Mouse (Mus musculus): ENCODE measurements around the gene Slc9a9.

Slc9a9 gene

DNA sequence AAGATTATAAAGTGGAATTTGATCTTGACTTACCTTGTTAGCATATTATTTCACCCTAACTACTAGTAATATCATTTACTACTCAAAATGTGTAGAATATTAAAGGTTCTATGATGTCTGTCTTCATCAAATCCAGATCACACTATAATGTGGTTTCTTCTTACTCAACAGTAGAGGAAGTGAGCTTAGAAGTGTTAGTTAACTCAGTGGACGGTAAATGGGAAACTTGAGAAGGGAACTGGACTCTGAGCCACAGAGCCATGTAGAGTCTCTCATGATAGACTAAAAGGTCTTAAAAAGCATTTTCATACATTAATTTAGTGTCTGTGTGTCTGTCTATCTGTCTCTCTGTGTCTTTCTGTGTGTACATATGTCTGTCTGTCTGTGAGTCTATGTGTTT lies 64.6 kb downstream of the Slc9a9 start:
- no peak for DNase-seq

DNA sequence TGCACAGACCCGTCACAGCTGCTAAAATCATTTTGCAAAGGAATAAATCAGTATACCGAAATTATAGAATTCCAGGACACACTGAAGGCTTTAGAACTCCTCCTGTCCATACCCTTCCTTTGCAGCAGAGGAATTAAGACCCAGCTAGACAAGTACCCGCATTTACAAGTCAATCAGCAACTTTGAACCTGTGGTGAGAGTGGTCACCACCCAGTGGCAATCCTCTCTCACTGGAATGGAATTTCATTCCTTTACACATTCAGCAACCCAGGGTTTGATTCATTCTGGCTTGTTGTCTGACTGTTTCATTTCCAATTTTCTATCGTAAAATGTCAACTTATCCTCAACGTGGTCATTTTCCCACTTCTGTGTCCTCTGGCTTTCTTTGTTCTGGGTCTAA lies 67.5 kb downstream of the Slc9a9 start:
- no peak for DNase-seq

DNA sequence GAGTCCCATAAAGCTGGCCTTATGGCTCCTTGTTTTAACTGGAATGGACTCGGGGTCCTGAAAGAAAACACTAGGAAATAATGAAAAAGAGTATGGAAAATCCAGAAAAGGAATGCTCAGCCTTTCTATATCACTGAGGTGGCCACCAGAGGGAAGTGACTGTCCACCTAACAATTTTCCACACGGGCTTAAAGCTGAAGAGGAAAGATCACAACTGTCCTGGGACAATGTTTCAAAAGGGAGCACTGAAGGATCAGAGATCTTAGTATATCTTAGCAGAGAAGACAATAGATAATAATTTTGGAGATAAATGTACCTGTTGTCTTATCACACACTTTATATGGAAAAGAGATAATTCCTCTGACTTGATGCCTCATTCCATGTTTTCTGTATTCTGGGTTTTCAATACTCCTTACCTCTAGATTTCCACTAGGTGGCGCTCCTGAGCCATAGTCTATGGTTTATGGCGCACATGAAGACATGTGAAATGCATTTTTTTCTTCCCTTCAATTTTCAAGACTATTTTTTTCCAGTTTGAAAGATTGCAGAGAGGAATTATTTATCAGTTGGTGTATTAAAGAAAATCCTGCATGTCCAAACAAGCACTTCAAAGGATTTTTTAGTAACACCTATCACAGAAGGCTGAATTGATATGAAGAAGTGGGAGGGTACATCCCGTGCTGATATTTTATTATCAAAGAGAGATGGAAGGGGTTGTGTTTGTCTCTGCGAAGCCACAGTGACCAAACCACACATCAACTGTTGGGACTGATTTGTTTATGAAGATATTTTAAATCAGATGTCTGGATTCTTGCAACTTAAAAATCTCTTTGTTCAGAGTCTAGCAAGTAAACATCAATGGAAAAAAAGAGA lies 69.1 kb downstream of the Slc9a9 start:
- DNase-seq, result peak; percentile 50 to 79

DNA sequence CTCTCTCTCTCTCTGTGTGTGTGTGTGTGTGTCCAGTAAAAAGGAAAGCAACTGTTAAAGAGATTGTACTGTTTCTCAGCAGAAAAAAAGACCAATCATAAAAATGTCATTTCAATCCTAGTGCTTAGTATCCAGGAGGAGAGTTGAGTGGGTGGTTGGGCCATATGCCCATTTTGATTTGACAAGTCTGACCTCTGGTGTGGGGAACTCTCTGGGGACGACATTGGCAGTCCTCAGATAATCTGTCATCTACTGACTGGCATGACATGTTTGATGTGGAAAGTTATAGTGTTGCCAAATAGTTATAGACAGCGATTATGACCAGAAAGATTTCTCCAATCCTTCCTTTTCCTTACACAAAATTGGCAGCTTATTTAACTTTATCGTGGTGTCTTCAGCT lies 71.1 kb downstream of the Slc9a9 start:
- DNase-seq, result no peak

DNA sequence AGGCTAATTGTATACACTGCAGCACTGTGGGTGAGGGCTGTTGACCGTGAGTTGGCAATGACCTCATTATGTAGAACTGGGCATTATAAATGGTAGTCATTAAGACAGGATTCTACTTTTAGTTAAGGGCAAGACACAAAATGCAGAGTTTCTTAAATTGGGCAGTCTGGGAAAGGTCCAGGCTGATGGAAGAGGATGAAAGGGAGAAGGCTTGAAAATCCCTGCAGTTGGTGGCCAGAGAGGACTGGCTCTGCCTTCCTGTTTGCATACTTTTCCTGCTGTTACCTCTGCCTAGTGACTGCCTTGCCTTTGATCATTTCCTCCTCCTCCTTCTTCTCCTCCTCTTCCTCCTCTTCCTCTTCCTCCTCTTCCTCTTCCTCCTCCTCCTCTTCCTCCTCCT lies 73.6 kb downstream of the Slc9a9 start:
- no peak for DNase-seq

DNA sequence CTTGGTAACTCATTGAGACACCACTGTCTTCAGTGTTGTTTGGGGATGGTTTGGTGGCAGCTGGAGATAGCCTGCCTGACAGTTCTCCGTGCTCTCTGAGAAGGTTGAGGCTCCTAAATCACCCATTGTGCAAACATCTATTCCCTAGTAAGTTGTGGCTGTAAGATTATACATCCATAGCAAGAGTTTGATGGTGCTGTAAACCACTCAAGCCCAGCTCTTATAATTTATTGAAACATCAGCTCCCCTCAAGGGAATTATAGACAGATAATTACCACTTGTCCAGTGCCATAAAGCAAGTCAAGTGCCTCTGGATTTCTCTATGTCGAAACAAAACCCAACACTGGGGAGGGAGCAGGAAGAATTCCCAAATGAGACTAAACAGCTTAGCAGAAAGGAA lies 78.8 kb downstream of the Slc9a9 start:
- no peak for DNase-seq

DNA sequence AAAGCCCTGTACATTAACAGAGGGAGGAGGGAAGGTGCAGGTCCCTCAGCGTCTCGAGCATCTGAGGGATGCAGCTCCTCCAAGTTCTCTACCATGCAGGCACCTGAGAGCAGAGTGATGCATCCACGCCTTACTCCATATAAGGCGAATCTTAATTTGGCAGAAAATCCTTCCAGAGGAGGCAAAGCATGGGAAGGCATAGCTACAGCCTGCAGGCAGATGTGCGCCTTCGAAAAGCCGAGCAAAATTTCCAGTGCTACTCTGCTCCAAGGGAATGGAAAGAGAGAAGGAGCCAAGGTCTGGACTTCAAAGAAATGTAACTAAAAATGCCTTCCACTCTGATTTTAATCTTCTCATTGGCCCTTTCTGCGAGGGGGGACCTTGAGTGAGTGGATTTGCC lies 80.5 kb downstream of the Slc9a9 start:
- DNase-seq, result no peak

DNA sequence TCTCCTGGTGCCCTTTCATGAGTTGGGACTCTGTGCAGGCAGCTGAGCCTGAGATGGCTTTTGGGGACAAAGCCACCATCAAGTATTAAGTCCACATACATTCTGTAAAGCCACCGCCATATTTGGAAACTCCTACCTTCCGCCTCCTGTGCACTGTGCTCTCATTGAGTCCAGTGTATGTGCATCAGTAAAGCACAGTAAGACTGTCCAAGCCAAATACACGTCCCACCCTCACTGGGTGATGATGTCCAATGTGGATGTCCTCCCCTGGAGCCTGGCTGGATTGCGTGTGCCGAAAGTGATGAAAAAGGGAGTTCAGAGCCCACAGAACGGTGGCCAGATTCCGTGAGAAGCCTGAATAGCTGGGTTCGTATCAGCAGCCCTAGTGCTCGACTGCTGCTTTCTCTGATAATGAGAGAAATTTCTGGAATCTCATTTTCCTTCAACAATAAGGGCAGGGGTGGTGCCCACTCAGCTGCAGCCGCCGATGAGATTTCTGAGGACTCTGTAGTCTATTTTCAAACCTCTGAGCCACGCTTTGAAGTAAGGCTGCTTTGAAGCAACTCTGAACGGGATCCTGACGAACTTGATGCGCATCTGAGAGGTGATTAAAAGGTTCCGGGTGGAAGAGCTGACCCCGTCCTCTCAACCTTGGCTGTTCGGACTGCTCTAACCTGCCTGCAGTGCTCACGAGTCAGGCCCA lies 81.4 kb downstream of the Slc9a9 start:
- no peak for DNase-seq

DNA sequence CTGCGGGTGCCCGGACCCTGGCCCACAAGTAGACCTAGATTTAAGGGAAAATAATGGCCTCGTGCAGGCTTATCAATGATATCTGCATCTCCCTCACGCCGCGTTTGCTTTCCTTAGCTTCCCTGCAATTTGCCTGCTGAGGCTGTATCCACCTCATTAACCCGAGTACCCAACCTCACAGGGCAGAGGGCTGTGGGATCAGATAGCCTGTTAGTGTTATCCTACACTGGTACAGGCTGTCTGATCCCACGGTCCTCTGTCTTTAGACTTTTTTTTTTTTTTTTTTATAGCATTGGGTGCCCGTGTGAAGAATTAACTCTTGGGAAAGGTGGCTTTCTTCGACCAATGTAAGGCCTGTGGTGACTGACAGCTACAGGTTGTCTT lies 81.9 kb downstream of the Slc9a9 start:
- no peak for DNase-seq

DNA sequence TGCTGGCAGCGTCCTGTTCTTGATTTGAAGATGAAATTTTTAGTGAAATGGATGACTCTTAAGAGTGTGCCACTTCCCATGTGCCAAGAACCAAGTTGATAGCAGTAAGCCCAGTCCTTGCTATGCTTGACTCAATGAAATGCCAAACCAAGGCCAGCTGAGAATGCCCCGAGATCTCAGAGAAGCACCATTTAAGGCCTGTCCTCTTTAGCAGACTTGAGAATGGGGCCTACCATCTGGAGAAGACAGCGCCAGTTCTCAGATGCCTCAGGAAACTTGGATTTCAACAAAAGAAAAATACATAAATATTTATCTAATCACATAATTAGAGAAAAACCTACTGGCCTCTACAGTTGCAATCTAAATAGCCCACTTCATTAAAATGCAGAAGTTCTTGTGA lies 82.4 kb downstream of the Slc9a9 start:
- DNase-seq, result no peak

DNA sequence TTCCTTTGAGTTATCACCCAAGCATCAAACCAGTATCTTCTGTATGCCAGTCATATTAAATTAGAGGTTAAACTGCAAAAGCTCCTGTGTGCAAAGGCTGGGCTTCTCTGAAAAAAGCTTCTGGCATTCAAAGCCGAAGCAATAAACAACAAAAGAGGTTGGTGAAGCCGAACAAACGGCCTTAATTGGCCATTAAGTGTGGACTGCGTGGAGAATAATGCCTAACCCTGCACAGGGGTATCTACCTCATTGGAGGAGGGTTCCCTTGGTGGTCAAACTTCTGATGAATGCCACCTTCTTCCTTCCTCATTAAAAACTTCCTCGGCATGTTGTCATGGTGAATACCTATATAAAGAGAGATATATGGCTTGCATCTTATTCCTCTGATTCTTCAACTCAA lies 90.2 kb downstream of the Slc9a9 start:
- DNase-seq, result no peak

DNA sequence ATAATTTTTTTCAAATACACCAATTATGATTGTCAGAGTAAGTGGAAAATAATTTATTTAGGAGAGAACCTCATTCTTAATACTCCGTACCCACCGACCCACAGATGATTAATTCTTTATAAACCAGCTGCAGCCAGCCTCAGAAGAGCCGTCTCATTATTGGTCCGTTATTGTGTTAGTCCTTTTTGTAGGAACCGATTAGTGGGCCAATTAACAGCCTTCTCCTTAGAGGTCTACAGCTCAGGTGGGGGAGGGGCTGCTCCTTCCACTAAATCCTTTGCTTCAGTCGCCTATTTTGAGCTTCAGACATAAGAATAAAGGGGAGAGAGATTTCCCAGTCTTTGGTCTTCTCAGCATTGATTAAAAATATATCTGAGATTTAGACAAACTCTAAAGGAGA lies 98.4 kb downstream of the Slc9a9 start:
- no peak for DNase-seq

DNA sequence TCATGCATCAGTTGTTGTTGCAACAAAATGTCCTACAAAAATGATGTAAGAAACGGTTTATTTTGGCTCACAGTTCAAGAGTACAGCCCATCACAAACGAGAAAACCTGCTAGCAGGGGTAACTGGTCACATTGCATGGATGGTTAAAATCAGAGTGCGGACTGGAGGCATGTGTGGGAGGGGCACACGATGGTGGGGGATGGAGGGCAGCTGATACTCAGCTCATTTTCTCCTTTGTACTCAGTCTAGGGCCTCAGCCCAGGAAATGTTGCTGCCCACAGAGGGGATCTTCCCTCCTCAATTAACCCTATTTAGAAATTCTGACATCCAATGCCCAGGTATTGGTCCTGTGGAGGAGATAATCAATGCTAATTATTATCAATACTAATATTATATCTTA lies 98.8 kb downstream of the Slc9a9 start:
- DNase-seq, result no peak

DNA sequence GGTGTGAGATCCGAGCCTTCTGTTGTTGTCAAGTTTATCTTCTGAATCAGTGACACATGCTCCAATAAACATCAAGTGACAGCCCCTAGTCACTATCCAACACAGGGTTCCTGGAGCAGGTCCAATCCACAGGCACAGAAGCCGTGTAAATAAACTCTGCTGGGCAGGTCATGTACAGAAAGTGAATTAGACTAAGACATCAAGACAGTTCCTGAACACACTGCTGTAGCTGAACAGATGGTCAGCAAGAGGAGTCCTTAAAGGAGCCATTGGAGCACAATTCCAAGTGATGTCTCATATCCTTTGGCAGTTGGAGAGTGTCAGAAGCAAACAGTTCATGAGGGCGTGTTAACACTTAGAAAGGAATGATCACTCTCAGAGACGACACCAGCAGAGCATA lies 103.6 kb downstream of the Slc9a9 start:
- no peak for DNase-seq

DNA sequence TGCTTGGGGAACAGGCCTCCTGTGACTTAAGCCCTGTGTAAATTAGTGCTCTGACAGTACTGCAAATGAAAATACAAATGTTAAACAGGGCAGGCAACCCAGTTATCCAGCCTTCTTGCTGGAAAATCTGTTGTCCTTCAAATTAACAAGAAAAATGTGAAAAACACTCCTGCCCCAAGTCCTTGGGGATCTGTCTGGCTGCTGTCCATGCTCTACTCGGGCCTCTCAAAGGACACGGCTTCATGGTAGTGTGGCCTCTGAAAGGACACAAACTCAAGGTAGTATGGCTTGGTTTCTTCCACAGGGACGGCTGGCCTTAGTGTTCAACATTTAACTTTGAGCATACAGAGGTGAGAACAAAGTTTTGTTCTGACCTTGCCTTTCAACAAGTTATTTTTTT lies 118.6 kb downstream of the Slc9a9 start:
- no peak for DNase-seq

DNA sequence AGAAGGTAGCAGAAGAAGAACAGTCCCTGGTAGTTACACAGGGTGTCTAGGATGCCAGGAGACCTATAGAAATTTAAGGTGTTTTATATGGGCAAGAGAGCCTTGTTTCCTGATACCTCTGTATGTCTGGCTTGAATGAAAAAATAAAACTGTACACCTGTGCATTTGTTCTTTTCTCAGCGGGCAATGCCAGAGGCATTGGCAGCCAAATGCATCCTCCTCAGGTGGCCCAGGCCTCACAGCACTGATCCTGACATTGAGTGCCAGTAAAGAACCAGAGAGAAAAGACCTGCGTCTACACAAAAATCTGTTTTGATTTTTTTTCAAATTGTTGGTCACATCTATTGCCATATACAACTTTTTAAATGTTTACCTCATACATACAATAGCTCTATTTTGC lies 121.3 kb downstream of the Slc9a9 start:
- no peak for DNase-seq

DNA sequence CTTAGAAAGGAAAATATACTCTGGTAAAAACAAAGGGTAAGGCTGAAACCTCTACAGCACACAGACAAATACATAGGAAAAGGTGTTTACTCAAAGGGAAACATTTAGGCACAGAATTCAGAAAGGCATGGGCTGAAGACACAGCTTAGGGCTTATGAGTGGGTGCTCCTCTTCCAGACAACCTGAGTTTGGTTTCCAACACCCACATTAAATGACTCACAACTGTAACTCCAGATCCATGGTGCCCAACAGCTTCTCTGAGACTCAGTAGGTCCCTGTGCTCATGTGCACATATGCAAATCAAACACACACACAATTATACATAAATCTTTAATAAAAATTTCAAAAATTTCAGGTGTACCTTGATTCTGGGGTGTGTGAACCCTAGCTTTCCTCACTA lies 133.4 kb downstream of the Slc9a9 start:
- DNase-seq, result no peak

DNA sequence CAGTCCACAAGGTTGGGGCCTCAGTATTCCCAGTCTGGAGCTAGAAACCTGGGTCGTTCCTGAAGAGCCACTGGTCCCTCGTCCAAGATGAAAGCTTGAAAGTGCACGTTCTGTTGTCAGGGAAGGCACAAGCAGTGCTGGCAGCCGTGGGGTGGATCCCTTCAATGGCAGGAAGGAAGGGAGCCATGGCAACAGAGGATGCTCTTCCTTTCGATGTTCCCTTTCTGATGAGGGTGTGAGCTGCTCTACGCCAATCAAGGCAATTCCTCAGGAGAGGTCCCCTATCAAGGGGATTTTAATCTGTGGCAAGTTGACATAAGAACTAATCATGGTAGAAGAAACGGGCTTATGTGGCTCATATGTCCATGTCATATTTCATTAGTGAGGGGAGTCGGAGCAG lies 135.8 kb downstream of the Slc9a9 start:
- peak in 1 of 2 experiments; percentile 41 for DNase-seq

DNA sequence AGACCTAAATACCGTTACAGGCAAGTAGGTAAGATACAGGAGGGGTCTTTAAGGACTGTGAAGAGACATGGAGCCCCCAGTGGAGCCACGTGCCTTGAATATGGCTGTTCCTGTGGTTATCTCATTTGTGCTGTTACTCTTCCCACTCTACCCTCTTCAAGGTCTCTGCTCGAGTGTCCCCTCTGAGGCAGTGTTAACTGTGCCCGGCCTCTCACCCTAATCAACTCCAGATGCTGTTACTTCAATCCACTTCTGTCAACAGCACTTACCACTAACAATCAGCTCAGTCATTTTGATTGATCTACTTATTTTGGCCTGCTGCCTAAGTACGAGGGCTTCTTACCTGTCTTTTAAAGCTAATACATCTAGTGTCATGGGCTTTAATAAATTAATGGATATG lies 145.8 kb downstream of the Slc9a9 start:
- DNase-seq, result no peak

DNA sequence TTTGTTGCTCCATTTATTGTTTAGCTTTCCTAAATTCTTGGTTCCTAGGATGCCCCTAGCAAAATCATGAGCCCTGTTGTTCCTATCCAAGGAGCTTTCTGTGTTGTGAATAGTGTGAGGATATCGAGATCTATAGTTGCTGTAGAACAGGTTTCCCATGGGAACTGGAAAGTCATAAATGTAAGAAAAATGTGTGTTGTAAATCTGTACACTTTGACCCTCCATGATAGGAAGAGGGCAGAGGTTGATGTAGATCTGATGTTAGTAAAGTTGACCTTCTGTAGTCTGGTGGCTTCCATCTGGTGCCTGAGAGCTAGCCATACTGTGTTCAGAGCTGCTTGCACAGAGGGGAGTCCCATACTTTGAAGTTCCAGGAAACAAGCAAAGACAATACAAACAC lies 151.6 kb downstream of the Slc9a9 start:
- DNase-seq, result no peak

DNA sequence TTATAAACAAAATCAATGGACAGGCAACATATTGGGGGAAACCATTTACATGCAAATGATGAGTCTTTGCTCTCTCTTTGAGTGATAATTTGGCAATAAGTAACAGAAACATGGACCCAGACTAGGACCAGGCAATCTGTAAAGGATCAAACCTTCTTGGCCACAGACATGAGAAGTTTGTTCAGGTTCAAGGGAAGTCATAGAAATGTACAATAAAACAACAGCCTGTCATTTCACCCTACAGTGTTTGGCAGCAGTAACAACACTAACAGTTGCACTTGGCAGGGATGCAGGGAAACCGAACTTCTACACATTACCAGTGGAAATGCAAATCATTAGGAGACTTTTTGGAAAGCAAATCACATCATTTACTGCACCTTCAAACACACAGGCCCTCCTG lies 164.1 kb downstream of the Slc9a9 start:
- no peak for DNase-seq

DNA sequence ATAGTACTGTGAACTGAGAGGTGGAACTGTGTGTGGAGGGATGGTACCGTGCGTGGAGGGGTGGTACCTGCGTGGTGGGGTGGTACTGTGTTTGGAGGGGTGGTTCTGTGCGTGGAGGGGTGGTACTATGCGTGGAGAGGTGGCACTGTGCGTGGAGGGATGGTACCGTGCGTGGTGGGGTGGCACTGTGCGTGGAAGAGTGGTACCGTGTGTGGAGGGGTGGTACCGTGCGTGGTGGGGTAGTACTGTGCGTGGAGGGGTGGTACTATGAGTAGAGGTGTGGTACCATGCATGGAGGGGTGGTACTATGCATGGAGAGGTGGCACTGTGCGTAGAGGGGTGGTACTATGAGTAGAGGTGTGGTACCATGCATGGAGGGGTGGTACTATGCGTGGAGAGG lies 167.7 kb downstream of the Slc9a9 start:
- DNase-seq, result no peak

DNA sequence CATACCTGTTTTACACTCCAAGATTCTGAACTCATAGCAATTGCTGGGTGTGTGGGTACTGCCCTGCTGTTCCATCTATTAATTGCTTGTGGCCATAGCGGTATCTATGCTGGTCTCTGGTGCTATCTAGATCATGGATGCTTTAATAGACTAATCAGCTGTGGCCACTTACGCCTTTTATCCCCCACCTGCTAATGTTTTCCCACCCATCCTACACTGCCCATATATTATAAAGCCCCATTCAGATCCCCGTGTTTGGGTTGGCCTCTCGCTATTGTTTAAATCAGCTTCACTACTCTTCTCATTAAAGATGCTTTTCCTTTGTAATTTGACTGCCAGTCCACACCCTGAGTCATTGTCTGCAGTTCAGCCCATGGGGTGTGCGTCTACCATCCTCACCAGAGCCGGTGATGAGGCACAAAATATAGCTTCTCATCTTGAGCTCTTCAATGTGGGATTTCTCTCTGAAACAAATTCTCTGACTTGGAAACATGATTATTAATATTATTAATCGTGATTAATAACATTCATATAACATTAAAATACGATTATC lies 168.8 kb downstream of the Slc9a9 start:
- no peak for DNase-seq

DNA sequence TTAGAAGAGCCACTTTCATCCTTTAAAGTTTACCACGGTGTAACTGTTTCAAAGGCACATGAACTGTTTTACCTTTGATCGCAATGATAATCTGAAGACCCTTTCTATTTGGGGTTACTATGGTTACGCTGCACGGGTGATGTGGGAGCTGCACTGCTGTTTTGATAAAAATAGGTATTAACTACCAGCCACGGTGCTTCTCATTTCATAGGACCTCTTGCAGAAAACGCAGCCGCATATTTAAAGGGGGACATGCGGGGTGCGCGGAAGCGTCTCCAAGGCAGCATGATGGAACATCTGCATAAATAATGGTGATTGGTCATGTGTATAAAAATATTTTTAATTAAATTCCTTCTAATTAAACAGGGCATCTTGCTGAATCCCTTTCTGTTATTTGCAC lies 169.5 kb downstream of the Slc9a9 start:
- DNase-seq, result no peak
